In genomic region chr5:66937376-66937775, GRCm38 (mm10) we compare ENCODE assay signal across 16 mouse cellular contexts.
DNase-seq lines count a peak whose midpoint lies in the region.
"Had no signal": no experiment of that assay in that cellular context is flagged by ENCODE, and none has a peak within 500 bp of the region (broad histone marks: within the 10 kb centered on the region; RNA-seq: fewer than 3 reads in every experiment).

No protein-coding gene starts in this region.

- peak; percentile 85 for DNase-seq in embryo, embryonic 10 days (ENCODE audit: low spot score)
- peak; percentile 80 for DNase-seq in embryo, embryonic 10.5 days (ENCODE audit: low spot score)
- DNase-seq in hindlimb bud, embryonic 11.5 days (ENCODE audit: extremely low spot score, low read depth, low spot score): peak; percentile 44
- peak; percentile 23 for DNase-seq in lung, postnatal 14 days
- DNase-seq in ovary, postnatal 14 days (ENCODE audit: low spot score): no peak
- DNase-seq in cerebellum, adult 11 months: no peak
- DNase-seq in cerebellum, adult 18-20 months: no peak
- DNase-seq: adrenal gland, adult 2 months; cerebellum, adult 9-10 months; gastrocnemius, postnatal 25 days; heart, adult 2 months; heart, postnatal 4 days; kidney, adult 2 months; kidney, postnatal 14 days; spleen, adult 18-20 months; thymus, adult 2 months had no signal

Comparison
In these comparisons a context has a peak if more than half of its experiments do, and no peak if none do; other contexts are left out.
1. DNase-seq: peak in embryo, embryonic 10 days (single experiment), embryo, embryonic 10.5 days (single experiment), hindlimb bud, embryonic 11.5 days (single experiment) and lung, postnatal 14 days (single experiment); none in ovary, postnatal 14 days (single experiment), cerebellum, adult 11 months (single experiment) and cerebellum, adult 18-20 months (0 of 2).